Mouse (Mus musculus): ENCODE data around the gene P2ry2.

The P2ry2 gene

DNA sequence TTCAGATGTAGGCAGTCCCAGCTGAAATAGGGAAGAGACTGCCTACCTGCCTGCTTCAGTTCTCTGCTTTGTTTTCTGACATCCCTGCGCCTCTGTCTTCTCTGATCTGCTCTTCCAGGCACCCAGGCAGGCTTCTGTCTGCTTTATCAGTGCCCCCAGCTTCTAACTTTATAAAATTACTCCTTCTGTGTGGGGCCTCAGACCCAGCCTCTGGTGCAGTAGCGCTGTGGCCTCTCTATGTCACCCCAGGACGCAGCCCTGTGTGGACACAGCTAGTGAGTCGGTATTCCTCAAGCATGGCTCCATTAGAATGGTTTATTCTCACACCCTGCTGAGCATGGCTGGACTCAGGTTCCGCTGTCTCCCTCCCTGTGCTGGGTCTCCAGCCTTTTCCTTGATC, 62.6 kb downstream of the P2ry2 start:
- in situ Hi-C loops (cut with MboI; ENCODE audit: low sequenced_read_pairs): no loop called here

Measured in CH12F3 (cell line).